In the genomic region with DNA sequence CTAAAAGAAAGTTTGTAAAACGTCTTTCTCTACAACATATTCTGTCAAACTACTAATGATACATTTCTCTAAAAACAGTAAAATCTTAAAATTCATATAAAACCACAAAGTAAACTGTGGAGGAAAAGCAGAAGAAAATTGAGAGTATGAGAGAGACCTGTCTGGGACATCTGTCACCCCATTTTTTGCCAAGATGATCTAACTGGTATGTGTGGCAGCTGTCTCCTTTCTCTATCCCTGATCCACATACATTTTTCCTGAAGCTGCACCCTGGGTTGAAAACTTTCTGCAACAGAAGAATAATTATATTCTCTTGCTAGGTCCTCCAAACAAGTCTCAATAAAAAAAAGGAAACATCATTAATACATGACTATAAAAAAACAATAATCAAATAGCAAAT, we compare ENCODE assay signal across 7 mouse cellular contexts.
"Had no signal": no experiment of that assay in that cellular context is flagged by ENCODE, and none has a peak within 500 bp of the region (broad histone marks: within the 10 kb centered on the region; RNA-seq: fewer than 3 reads in every experiment).

No protein-coding gene starts in this region.

- DNase-seq: kidney, postnatal 14 days; liver; lung, adult 18-20 months; lung, postnatal 36 days; right cerebral cortex, adult 18-20 months; right cerebral cortex, postnatal 25 days; thymus, postnatal 36 days had no signal
